Mouse (Mus musculus) kidney, adult 2 months (tissue): Measurements from ENCODE around the gene Gm49380. TPM values are rescaled to one million over a fixed set of nuclear protein-coding genes. Genes with fewer than 3 reads are reported as not detected.

Source experiments
- DNase-seq: peaks from one replicate; pipeline ENCODE4 v3.0.0; 2021
- H3K27ac ChIP-seq: fragments of 200-500 bp; 2 replicates; pipeline ENCODE4 v1.5.1; 2012; ENCODE audit warnings: low read depth, low read length, control low read depth, inconsistent platforms; ENCODE audit not compliant: insufficient read depth
- H3K27me3 ChIP-seq: fragments of 200-500 bp; replicated peaks from 2 replicates; pipeline ENCODE4 v1.6.1; 2012; ENCODE audit warnings: mild to moderate bottlenecking, moderate library complexity, low read length, inconsistent platforms; ENCODE audit not compliant: control insufficient read depth, insufficient read depth
- H3K36me3 ChIP-seq: fragments of 200-500 bp; 2 replicates; pipeline ENCODE4 v1.6.1; 2012; ENCODE audit warnings: mild to moderate bottlenecking, moderate library complexity, low read length, inconsistent platforms; ENCODE audit not compliant: control insufficient read depth, insufficient read depth
- H3K4me1 ChIP-seq: fragments of 200-500 bp; 2 replicates; pipeline ENCODE4 v1.6.1; 2011; ENCODE audit warnings: low read length; ENCODE audit not compliant: control insufficient read depth, insufficient read depth
- H3K4me3 ChIP-seq: fragments of 200-500 bp; 2 replicates; pipeline ENCODE4 v1.5.1; 2011; ENCODE audit warnings: mild to moderate bottlenecking, low read depth, low read length, control low read depth; ENCODE audit not compliant: insufficient read depth
- CTCF ChIP-seq: fragments of 200-500 bp; conservative IDR thresholded peaks from 2 replicates; pipeline ENCODE4 v1.5.1; 2011; ENCODE audit warnings: low read depth, mild to moderate bottlenecking, control low read depth, low read length, moderate library complexity, mixed read lengths; ENCODE audit not compliant: insufficient read depth, insufficient read length
- POLR2A ChIP-seq: fragments of 200-500 bp; IDR thresholded peaks from one replicate; pipeline ENCODE4 v1.6.1; 2011; ENCODE audit warnings: low read depth, low read length, control low read depth
- WGBS: fragments of 180-500 bp; shearing (Covaris S2); methylation state at CpG from one replicate; pipeline ENCODE4 v1.1.7; 2018; 5-methylcytosine and 5-hydroxymethylcytosine counted together
- polyA plus RNA-seq: library from polyadenylated mRNA; depleted of rRNA; stranded (reverse); fragments of >200 nt; gene quantifications from 2 replicates; pipeline ENCODE4 v1.2.3, GENCODE M21; 2012

Gm49380 gene
- polyA plus RNA-seq, 1 experiment = not detected

- Histone ChIP-seq H3K4me1 (no peaks in the 10 kb centered on the region), H3K27me3 (no peaks in the 10 kb centered on the region), H3K36me3 (no peaks in the 10 kb centered on the region), H3K27ac (no peak overlapping the region), H3K4me3 (no peak overlapping the region)
- 72% methylated on average over 3 of the region's 3 CpGs for WGBS
- DNase-seq = no peak
- TF ChIP-seq POLR2A (no peak), CTCF (no peak)
These were observed 60.4 kb downstream of the Gm49380 start for GRCm38 (mm10) chr9:44052855-44053254.

GRCm38 (mm10) chr9:44049381-44050165 is 63.7 kb downstream of the Gm49380 start:
- Histone ChIP-seq H3K36me3 (no peaks in the 10 kb centered on the region), H3K27ac (no peak overlapping the region), H3K4me3 (no peak overlapping the region), H3K4me1 (no peaks in the 10 kb centered on the region), H3K27me3 (no peaks in the 10 kb centered on the region)
- 88% methylated on average over 8 of the region's 8 CpGs for WGBS
- no peak for DNase-seq
- TF ChIP-seq CTCF = no peak
- TF ChIP-seq POLR2A = no peak

GRCm38 (mm10) chr9:44048541-44049380 is 64.5 kb downstream of the Gm49380 start:
- WGBS = 81% methylated on average over 15 of the region's 15 CpGs
- no peak for DNase-seq
- TF ChIP-seq POLR2A = no peak
- TF ChIP-seq CTCF = no peak
- H3K27me3 ChIP-seq = no peaks in the 10 kb centered on the region
- H3K27ac ChIP-seq = no peak overlapping the region
- H3K4me1 ChIP-seq = no peaks in the 10 kb centered on the region
- no peak overlapping the region for H3K4me3 ChIP-seq
- H3K36me3 ChIP-seq = no peaks in the 10 kb centered on the region

- Histone ChIP-seq H3K27ac (no peak overlapping the region), H3K4me1 (no peaks in the 10 kb centered on the region), H3K4me3 (no peak overlapping the region), H3K36me3 (no peaks in the 10 kb centered on the region), H3K27me3 (no peaks in the 10 kb centered on the region)
- 86% methylated on average over 14 of the region's 14 CpGs for WGBS
- no peak for DNase-seq
- TF ChIP-seq CTCF (no peak), POLR2A (no peak)
These were observed 65.5 kb downstream of the Gm49380 start for GRCm38 (mm10) chr9:44047571-44048490.

GRCm38 (mm10) chr9:44047071-44047470 is 66.2 kb downstream of the Gm49380 start:
- WGBS = 47% methylated on average over 6 of the region's 6 CpGs
- DNase-seq = no peak
- no peak for TF ChIP-seq POLR2A
- TF ChIP-seq CTCF = no peak

GRCm38 (mm10) chr9:44046426-44046825 is 66.9 kb downstream of the Gm49380 start:
- peak; percentile 49 for DNase-seq
- Histone ChIP-seq H3K27me3 (no peaks in the 10 kb centered on the region), H3K4me1 (no peaks in the 10 kb centered on the region), H3K36me3 (no peaks in the 10 kb centered on the region), H3K4me3 (no peak overlapping the region), H3K27ac (no peak overlapping the region)
- 72% methylated on average over 12 of the region's 12 CpGs for WGBS
- TF ChIP-seq POLR2A (no peak), CTCF (no peak)

More at GRCm38 (mm10) chr9:44047071-44047470, 66.2 kb downstream of the Gm49380 start:
- Histone ChIP-seq H3K36me3 (no peaks in the 10 kb centered on the region), H3K4me1 (no peaks in the 10 kb centered on the region), H3K27me3 (no peaks in the 10 kb centered on the region), H3K27ac (no peak overlapping the region), H3K4me3 (no peak overlapping the region)
